Mouse (Mus musculus): Measurements from ENCODE around the gene Rabl2.

- TF ChIP-seq CTCF (IDR thresholded peaks at IDR 0.05; ENCODE audit: borderline replicate concordance, insufficient read depth, low read depth, low read length), result no peak
- no peak for TF ChIP-seq POLR2A (IDR thresholded peaks at IDR 0.05; ENCODE audit: borderline replicate concordance, insufficient read depth, low read length)
Measured at GRCm38 (mm10) chr15:89568114-89568513, 23.6 kb downstream of the Rabl2 start, which contains the start of gene Acr.

Data from cerebellum, adult 2 months (tissue).